Mouse (Mus musculus) MEL (cell line): ENCODE measurements around the gene Gm3336.

Experiments used
- CTCF ChIP-seq, 3 experiments: IDR thresholded peaks in 2 of 3; conservative IDR thresholded peaks in 1 of 3; 2 replicates each; pipeline ENCODE4 v1.5.1; 2011 to 2012; ENCODE audit warnings: low read length in 3 of 3, low read depth in 2 of 3, mild to moderate bottlenecking in 2 of 3, improper control_type of control experiment in 1 of 3, inconsistent platforms in 1 of 3, mixed read lengths in 1 of 3, moderate library complexity in 1 of 3; ENCODE audit not compliant: control insufficient read depth in 1 of 3, insufficient read depth in 1 of 3, poor library complexity in 1 of 3, severe bottlenecking in 1 of 3
- E2F4 ChIP-seq: IDR thresholded peaks from 2 replicates; pipeline ENCODE4 v1.6.1; 2011; ENCODE audit warnings: low read depth, low read length, improper control_type of control experiment, borderline replicate concordance
- ETS1 ChIP-seq: IDR thresholded peaks from 2 replicates; pipeline ENCODE4 v1.6.1; 2012; ENCODE audit warnings: low read depth, mild to moderate bottlenecking, inconsistent platforms, low read length, improper control_type of control experiment, moderate library complexity
- NRF1 ChIP-seq: IDR thresholded peaks from 2 replicates; pipeline ENCODE4 v1.6.1; 2014; ENCODE audit warnings: low read depth, mild to moderate bottlenecking, inconsistent platforms, low read length, improper control_type of control experiment, moderate library complexity; ENCODE audit not compliant: poor library complexity, insufficient read depth, severe bottlenecking
- RAD21 ChIP-seq: IDR thresholded peaks from 2 replicates; pipeline ENCODE4 v1.6.1; 2011; ENCODE audit warnings: mild to moderate bottlenecking, low read depth, low read length, improper control_type of control experiment
- RCOR1 ChIP-seq: IDR thresholded peaks from 2 replicates; pipeline ENCODE4 v1.6.1; 2012; ENCODE audit warnings: low read depth, mild to moderate bottlenecking, inconsistent platforms, low read length, improper control_type of control experiment
- USF1 ChIP-seq: IDR thresholded peaks from 2 replicates; pipeline ENCODE4 v1.6.1; 2014; ENCODE audit warnings: low read depth, mild to moderate bottlenecking, inconsistent platforms, low read length, improper control_type of control experiment, moderate library complexity

- TF ChIP-seq CTCF (IDR thresholded peaks at IDR 0.05 in 2 of 3, conservative IDR thresholded peaks at IDR 0.05 in 1 of 3; ENCODE audit: control insufficient read depth in 1 of 3, insufficient read depth in 1 of 3, low read depth in 2 of 3, low read length in 3 of 3, poor library complexity in 1 of 3, severe bottlenecking in 1 of 3) = no peak
- no peak for TF ChIP-seq RCOR1
- no peak for TF ChIP-seq NRF1
- TF ChIP-seq E2F4 = no peak
- TF ChIP-seq USF1 = no peak
- TF ChIP-seq RAD21 = no peak
- TF ChIP-seq ETS1 = no peak
Observed at GRCm38 (mm10) chr8:70748246-70749096, 30.1 kb downstream of the Gm3336 start.
